Mouse (Mus musculus) gastrocnemius, adult 2 months (tissue): Measurements from ENCODE around the gene Trpm1. TPM values are rescaled to one million over a fixed set of nuclear protein-coding genes. Genes with fewer than 3 reads are reported as not detected.
"Not testable (repeated sequence)": the region's sequence is repeated elsewhere in the genome, so short reads cannot be mapped to it uniquely, and the experiment has no call there.

Experiments used
- DNase-seq: peaks from one replicate; pipeline ENCODE4 v3.0.0; 2022
- H3K27ac ChIP-seq: fragments of 200-600 bp; 2 replicates; pipeline ENCODE4 v1.8.1; 2022; ENCODE audit warnings: mild to moderate bottlenecking
- H3K4me3 ChIP-seq: fragments of 200-600 bp; 2 replicates; pipeline ENCODE4 v1.8.1; 2022; ENCODE audit warnings: mild to moderate bottlenecking, moderate library complexity
- CTCF ChIP-seq: fragments of 200-600 bp; IDR thresholded peaks from 2 replicates; pipeline ENCODE4 v1.8.1; 2022; ENCODE audit warnings: antibody characterized with exemption, mild to moderate bottlenecking, moderate library complexity
- intact Hi-C: fragments of 180-260 bp; cut with DNase I; formaldehyde crosslinking; loops from one replicate; pipeline ENCODE4 v1.15.1; 2025
- long read RNA-seq, 2 experiments: library from polyadenylated mRNA; stranded (forward); transcript quantifications; one replicate each; pipeline ENCODE4 v2.0.0; 2021
- total RNA-seq, 2 experiments: library from RNA; stranded (reverse); gene quantifications; 2 replicates each; pipeline ENCODE4 v1.2.3; 2021

The Trpm1 gene
- total RNA-seq: under 1 TPM; 0.48 to 0.59 TPM
- long read RNA-seq, experiment 1, partial matches to known transcripts: 0 of 1 reads
- long read RNA-seq, experiment 1, other reads (novel, unspliced or antisense): 1 of 1 reads
- long read RNA-seq, experiment 2, partial matches to known transcripts: 0 of 1 reads
- long read RNA-seq, experiment 2, other reads (novel, unspliced or antisense): 1 of 1 reads

GRCm38 (mm10) chr7:64153535-64153934 lies at the start of gene Trpm1:
TSS of gene Trpm1 (plus strand) at chr7:64153835.
- Histone ChIP-seq H3K27ac (no peak within 1 kb of the TSS), H3K4me3 (no peak within 1 kb of the TSS)
- intact Hi-C loops: loop anchor here (10.0 kb wide), 4 partner anchors 89 to 399 kb away; partner anchors contain the start of gene Klf13
- DNase-seq: no peak
- TF ChIP-seq CTCF: no peak

- intact Hi-C loops: no loop called here
- Histone ChIP-seq H3K4me3 (no peak overlapping the region), H3K27ac (no peak overlapping the region)
- no peak for DNase-seq
- TF ChIP-seq CTCF: no peak
Measured at GRCm38 (mm10) chr7:64122131-64122715, 31.4 kb upstream of the Trpm1 start.

GRCm38 (mm10) chr7:64123721-64124120 lies 29.9 kb upstream of the Trpm1 start:
- no peak for DNase-seq
- Histone ChIP-seq H3K4me3 (no peak overlapping the region), H3K27ac (no peak overlapping the region)
- intact Hi-C loops: no loop called here
- TF ChIP-seq CTCF: no peak

GRCm38 (mm10) chr7:64125994-64126393 lies 27.6 kb upstream of the Trpm1 start:
- intact Hi-C loops, DNase-seq: not testable (repeated sequence)

GRCm38 (mm10) chr7:64139866-64140265 lies 13.8 kb upstream of the Trpm1 start:
- TF ChIP-seq CTCF: no peak
- intact Hi-C loops: no loop called here
- Histone ChIP-seq H3K4me3 (no peak overlapping the region), H3K27ac (no peak overlapping the region)
- no peak for DNase-seq

More at GRCm38 (mm10) chr7:64125994-64126393, 27.6 kb upstream of the Trpm1 start:
- H3K4me3 ChIP-seq, H3K27ac ChIP-seq: not testable (repeated sequence)

GRCm38 (mm10) chr7:64141301-64142032 lies 12.2 kb upstream of the Trpm1 start:
- no peak for DNase-seq
- intact Hi-C loops: no loop called here
- Histone ChIP-seq H3K4me3 (peak overlapping the region; percentile 30), H3K27ac (no peak overlapping the region)
- no peak for TF ChIP-seq CTCF

- no peak for TF ChIP-seq CTCF
- intact Hi-C loops: no loop called here
- H3K27ac ChIP-seq: no peak overlapping the region
Measured at GRCm38 (mm10) chr7:64149337-64149736, 4.3 kb upstream of the Trpm1 start.

GRCm38 (mm10) chr7:64149747-64150146 lies 3.9 kb upstream of the Trpm1 start:
- intact Hi-C loops: loop anchor here (10.0 kb wide), 4 partner anchors 85 to 395 kb away; partner anchors contain the start of gene Klf13
- Histone ChIP-seq H3K4me3 (no peak overlapping the region), H3K27ac (no peak overlapping the region)
- no peak for DNase-seq
- TF ChIP-seq CTCF: peak; percentile 40

More at GRCm38 (mm10) chr7:64149337-64149736, 4.3 kb upstream of the Trpm1 start:
- H3K4me3 ChIP-seq: no peak overlapping the region
- DNase-seq: no peak

GRCm38 (mm10) chr7:64150436-64151080 lies 3.1 kb upstream of the Trpm1 start:
- no peak overlapping the region for H3K4me3 ChIP-seq
- H3K27ac ChIP-seq: no peak overlapping the region
- intact Hi-C loops: loop anchor here (10.0 kb wide), 4 partner anchors 86 to 396 kb away; partner anchors contain the start of gene Klf13
- TF ChIP-seq CTCF: no peak
- DNase-seq: no peak

- intact Hi-C loops: loop anchor here (10.0 kb wide), 4 partner anchors 90 to 400 kb away; partner anchors contain the start of gene Klf13
- no peak for TF ChIP-seq CTCF
- H3K4me3 ChIP-seq: peak overlapping the region; percentile 51
- no peak for DNase-seq
- peak overlapping the region; percentile 86 for H3K27ac ChIP-seq
Measured at GRCm38 (mm10) chr7:64155226-64155625, 1.6 kb downstream of the Trpm1 start.

- Histone ChIP-seq H3K27ac (peak overlapping the region; percentile 86), H3K4me3 (peak overlapping the region; percentile 51)
- peak; percentile 76 for DNase-seq
- intact Hi-C loops: loop anchor here (10.0 kb wide), 4 partner anchors 91 to 401 kb away; partner anchors contain the start of gene Klf13
- peak; percentile 65 for TF ChIP-seq CTCF
Measured at GRCm38 (mm10) chr7:64155687-64156086, 2.1 kb downstream of the Trpm1 start.

GRCm38 (mm10) chr7:64156271-64156911 lies 2.8 kb downstream of the Trpm1 start:
- Histone ChIP-seq H3K27ac (peak overlapping the region; percentile 86), H3K4me3 (peak overlapping the region; percentile 51)
- DNase-seq: peak; percentile 63
- TF ChIP-seq CTCF: no peak
- intact Hi-C loops: loop anchor here (10.0 kb wide), 4 partner anchors 92 to 402 kb away; partner anchors contain the start of gene Klf13
